Mouse (Mus musculus) spleen, postnatal 4 days (tissue): ENCODE results near the gene Olfr1428.
"Not testable (repeated sequence)": the region's sequence is repeated elsewhere in the genome, so short reads cannot be mapped to it uniquely, and the experiment has no call there.

Experiments
- DNase-seq, 2 experiments: peaks; one replicate each; pipeline ENCODE4 v3.0.0; 2022; ENCODE audit warnings: low spot score in 2 of 2

The Olfr1428 gene

DNA sequence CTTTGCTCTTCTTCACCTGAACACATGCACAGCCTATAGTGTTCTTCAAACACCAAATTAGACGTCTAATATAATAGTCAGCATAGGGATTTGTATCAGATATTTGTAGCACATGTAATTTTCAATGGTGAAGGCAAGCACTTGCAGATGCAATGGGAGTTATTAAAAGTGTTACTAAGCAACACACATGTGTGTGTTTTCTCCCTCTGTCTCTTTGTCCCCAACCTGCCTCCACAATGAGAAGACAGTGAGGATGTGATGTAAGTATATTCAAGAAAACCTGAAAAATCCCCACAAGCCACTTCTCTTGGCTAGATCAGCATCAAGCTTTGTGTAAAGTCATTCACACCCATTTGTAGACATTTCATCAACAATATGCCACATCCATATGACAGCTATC is at the start of gene Olfr1428:
Olfr1428 (minus strand) TSS at position 101 of the 400 bp plus-strand sequence.
- DNase-seq = no peak

DNA sequence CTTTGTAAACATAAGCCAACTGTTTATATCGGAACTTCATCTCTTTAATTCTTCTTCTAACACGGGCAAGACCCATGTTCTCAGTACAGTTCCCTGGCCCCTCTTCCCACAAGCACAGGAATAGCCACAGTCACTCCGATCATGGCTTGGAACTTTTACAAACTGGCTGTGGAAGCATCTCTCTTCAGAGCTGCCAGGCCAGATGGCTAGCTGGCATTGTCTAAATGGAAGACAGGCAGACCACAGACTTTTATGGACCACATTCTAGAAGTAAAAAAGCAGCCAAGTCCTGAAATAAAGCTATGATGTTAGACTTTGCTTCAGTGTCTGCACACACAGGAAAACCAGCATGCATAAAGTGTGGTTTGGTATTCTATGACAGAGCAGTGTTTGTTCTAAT is 29.8 kb upstream of the Olfr1428 start:
- DNase-seq = no peak

DNA sequence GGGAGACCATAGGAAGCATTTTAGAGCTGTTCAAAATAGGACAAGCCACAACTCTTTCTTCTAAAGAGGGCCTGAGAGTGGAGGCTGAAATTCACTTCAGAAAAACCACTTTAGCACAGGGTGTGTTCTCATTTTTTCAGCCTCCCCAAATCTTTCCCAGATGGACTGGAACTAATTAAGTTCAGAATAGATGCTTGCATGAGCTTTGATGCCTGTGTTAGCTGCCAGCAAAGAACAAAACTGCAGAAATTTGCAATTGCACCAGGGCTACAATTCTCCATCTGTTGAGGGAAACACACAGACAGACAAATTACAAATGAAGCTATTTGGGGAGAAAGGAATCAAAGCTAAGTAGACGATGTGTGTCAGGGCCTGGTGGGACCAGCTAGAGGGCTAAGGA is 27.7 kb upstream of the Olfr1428 start:
- DNase-seq = no peak

DNA sequence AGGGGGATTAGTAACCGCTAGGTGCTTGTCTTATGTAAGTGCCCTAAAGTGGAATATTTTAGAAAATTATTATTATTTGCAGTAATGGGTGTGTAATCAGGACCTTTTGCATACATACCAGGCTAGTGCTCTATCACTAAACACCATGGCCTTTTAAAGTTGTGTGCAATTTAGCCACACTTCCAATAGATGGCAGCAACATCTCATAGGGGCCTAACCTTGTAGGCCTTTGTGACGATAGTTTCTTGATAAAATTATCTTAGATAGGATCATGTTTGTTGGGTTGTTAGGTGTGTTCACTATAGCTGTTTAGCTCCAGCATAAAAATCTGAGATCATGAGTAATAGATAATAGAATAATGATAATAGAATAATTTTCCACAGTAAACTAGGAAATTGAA is 18.6 kb upstream of the Olfr1428 start:
- DNase-seq = no peak

DNA sequence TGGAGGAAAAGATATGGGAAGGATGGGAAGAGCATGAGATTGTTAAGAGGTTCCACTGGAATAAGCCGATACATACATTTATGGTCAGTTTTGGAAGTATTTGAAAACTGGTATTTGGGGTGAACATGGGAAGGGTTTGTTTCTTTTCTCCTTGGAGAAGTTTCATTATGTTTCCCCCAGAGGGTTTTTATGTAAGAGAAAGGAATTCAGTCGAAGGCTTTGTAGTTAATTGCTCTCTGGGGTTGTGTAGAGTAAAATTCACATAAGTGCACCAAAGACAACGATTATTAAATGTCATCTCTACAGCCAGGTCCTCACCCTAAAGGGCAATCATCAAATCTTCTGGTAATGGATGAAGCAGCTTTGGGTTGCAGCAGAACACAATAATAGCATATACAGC is 7.4 kb upstream of the Olfr1428 start, which contains the start of gene Olfr76:
Olfr76 (minus strand) TSS at position 101 of the 400 bp plus-strand sequence.
- no peak for DNase-seq

DNA sequence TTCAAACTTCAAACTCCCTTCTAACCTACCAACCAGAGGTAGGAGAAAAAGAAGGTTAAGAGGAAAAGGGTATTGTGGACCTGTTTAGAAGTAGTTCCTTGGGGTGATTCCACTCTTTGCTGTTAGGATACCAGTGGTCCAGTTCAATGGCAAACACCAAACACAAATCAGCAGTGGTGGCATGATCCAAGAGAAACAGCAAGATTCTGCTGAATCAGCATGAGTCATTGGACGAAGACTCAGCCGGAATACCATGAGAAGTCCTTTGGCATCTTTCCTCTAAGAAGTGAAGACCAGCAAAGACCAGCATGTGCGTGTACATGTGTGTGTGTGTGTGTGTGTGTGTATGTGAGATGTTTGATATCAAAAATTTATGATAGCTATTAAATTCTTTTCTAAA is 767 bp upstream of the Olfr1428 start:
- DNase-seq = no peak

DNA sequence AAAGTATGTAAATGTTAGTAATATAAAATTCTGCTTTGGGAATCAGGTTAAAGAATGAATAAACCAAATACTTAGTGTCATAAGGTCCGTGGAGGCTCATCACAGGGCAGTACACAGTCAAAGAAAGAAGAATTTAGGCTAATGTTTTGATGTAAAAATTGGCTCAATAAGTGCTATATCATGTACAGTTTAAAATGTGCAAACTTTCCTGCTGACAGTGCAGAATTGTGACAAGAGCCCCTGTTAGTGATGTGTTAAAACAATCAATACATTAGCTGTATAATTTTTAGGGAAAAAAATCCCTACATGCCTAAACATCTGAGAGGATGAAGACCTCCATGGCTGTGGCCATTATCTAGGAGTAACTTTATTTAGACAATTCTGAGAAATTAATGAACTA is 1.9 kb downstream of the Olfr1428 start:
- no peak for DNase-seq

DNA sequence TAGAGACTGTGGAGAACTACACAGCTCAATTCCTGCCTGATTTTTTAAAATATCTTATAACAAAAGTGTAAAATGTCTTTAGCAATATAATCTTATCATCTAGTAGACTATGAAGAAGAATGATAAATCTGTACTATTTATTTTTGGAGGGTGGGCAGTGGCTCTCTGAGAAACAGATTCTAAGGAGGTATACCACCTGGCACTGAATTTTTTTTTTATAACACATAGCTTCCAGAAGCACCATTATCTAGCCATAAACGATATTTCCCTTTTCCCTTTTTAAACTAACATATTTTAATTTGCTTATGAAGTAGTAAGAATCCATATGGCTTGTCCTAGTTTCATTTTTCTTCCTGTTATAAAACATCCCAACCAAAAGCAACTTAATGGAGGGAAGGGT is 11.2 kb downstream of the Olfr1428 start:
- no peak for DNase-seq

DNA sequence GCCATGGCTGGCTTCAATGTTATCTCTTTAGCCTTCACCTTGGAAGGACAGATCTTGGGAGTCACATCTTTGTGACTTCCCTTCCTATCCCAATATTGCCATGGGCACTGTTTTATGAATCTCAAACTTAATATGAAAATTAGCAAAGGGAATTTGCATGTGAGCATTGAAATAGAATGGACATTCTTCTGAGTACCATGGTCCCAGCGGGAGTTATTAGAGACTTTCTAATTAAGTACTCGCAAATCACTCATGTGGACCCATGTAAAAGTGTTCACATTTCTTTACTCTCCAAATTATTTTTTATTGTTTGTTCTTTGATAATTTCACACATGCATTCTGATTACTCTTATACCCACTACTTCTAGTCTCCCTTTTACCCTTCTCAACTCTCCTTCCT is 12.5 kb downstream of the Olfr1428 start, which contains the start of gene Olfr1427:
Olfr1427 (minus strand) TSS at position 101 of the 400 bp plus-strand sequence.
- no peak for DNase-seq

DNA sequence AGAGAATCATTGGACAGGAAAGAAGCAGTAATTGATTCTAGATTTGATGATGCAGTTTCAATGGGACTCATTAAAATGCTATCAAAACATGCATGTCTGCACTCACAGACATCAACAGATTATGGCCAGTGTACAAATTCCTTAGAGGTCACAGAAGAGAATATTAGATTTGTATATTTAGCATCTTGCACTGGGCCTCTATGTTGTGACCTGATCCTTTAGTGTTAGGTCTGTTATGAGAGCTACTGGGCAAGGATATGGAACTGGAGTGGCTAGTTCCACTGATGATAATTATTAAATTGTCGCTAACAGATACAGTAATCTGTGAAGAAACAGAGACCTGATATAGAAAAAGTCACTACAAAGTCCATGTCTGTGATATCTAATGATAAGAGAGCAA is 23.8 kb downstream of the Olfr1428 start, which contains the start of gene Olfr1426:
Olfr1426 (minus strand) TSS at position 101 of the 400 bp plus-strand sequence.
- DNase-seq = no peak

DNA sequence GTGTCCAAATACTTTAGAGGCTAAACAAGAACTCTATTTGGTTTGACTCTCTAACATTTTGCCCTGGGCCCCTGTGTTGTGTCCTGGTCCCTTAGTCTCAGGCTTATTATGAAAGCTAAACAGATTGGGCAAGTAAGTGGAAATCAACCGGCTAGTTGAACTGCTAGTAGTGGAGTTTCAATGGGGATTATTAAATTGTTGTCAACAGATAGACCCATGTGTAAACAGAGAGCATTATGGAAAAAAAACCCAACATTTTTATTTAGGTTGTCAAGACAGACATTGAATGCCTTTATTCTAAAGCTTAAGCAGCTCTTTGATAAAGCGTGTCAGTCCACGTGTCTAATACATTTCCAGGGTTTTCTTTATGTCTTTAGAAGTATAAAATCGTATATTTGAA is 38.1 kb downstream of the Olfr1428 start, which contains the start of gene Olfr1425:
Olfr1425 (minus strand) TSS at position 101 of the 400 bp plus-strand sequence.
- DNase-seq = not testable (repeated sequence)

DNA sequence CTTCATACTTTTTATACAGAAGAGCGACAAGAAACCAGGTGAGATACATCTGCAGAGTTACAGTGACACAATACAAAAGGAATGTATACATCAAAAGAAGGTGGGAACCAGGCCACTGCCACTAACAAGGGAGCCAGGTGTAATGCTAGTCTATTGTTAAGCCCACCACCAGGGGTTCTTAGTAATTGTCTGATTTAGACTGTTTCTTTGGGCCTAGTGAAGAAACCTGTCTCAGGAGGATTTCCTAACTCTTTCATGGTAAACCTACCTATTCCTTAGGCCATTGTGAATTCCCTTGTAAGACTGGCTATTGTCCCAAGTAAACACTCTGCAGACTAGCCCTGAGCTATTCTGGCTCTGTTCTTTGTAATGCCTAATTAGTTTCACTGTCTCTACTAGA is 46.2 kb downstream of the Olfr1428 start:
- not testable (repeated sequence) for DNase-seq

DNA sequence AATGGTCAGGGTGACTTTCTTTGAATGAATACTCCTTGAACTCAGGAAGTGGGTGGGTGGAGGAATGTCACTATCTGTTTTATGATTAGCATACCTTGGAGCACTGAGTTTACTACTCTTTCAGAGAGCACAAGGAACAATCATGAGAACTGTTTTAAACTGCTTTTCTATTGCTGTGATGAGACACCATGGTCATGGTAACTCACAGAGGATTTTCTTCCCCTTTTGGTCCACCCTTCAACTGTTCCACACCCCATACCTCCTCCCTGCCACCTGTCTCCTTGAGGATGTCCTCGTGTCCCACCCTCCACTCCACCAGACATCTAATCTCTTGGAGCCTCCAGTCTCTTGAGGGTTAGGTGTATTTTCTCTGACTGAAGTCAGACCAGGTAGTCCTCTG is 47.9 kb downstream of the Olfr1428 start:
- not testable (repeated sequence) for DNase-seq

DNA sequence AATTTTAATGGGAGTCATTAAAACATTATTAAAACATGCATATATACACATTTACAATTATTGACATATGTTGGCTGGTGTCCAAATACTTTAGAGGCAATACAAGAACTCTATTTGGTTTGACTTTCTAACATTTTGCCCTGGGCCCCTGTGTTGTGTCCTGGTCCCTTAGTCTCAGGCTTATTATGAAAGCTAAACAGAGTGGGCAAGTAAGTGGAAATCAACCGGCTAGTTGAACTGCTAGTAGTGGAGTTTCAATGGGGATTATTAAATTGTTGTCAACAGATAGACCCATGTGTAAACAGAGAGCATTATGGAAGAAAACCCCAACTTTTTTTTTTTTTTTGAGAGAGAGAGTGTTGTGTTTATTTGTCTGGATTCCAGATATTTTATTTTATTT is 53.1 kb downstream of the Olfr1428 start, which contains the start of gene Olfr1424:
Olfr1424 (minus strand) TSS at position 101 of the 400 bp plus-strand sequence.
- DNase-seq = not testable (repeated sequence)
